Mouse (Mus musculus) ovary, postnatal 10 days (tissue): ENCODE data around the gene Nsun4.
A peak's percentile ranks its signal among the peaks of the same experiment; 100 is the strongest.

ENCODE experiments used
- DNase-seq: peaks from one replicate; pipeline ENCODE4 v3.0.0; 2022; ENCODE audit warnings: low spot score

Nsun4 gene

DNA sequence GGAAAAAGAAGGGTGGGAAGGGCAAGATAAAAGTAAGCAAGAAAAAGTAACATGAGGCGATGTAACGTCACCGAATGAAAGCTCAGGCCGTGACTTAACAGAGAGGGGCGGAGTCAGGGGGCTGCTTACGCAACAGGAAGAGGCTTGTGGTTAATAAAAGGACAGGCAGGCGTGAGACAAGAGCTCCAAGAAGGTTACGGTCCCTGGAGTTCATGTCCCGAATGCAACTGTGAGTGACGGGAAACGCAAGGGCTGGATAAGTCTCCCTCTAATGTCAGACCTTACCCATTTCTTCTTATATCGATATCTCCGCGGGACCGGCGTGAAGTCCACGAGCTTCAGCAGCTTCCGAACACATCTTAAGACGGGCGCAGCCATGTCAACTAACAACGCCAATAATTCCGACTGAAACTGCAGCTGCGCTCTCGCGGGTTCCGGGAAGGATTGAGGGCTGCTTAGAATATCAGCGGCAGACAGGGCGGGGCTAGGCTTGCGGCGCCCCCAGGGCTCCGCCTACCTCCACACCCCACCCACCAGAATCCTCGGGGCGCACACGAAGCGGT is at the start of gene Nsun4:
Gene Nsun4, minus strand, starts transcription at position 478 of the 563 bp plus-strand sequence.
- DNase-seq = peak; percentile 70

DNA sequence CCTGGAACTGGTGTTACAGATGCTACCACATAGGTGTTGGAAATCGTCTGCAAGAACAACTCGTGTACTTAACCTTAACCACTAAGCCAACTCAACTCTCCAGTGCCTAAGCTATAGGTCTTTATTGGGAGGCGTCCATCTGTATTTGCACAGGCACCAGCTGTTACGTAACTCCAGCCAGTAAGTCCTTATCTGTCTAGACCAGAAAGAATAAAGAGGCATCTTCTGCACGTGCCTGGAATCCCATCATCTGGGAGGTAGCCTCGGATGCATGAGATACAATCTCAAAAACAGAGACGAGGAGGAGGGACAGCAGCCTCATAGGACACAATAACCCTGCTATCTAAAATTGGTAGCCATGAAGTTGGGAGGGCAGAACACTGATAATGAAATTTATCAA is 47.3 kb upstream of the Nsun4 start:
- no peak for DNase-seq

DNA sequence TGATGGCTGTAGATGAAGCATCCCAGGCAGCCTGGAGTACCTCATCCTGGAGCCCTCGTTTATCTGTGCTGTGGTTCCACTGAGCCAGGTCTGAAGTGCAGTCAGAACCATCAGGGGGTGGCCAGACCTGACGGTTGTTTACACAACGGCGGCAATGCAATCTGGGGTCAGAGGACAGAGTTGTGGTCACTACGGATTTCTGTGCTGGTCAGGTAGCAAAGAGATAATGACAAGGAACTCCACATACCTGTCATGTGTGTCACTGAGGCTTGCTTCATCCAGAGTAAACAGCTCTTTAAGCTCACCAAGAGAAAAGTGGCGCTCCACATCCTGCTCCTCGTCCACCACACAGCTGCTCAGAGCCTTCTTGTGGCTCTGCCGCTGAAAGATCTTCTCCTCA is 43.5 kb upstream of the Nsun4 start:
- no peak for DNase-seq

DNA sequence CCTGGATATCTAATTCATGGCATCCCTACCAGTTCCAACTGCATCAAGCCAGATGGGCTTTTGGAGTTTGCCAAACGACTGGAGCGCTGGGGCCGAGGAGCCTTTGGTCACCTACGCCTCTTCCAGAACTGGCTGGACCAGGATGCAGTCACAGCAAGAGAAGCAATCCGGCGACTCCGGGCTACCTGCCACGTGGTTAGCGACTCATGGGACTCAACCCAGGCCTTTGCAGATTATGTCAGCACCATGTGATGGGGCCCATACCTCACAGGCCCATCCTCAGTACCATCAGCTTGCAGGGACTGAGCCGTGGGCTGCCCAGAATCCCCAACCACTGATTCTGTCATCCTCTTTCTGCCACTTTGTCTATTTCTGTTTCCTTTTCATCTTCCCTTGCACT is 42.6 kb upstream of the Nsun4 start:
- no peak for DNase-seq

DNA sequence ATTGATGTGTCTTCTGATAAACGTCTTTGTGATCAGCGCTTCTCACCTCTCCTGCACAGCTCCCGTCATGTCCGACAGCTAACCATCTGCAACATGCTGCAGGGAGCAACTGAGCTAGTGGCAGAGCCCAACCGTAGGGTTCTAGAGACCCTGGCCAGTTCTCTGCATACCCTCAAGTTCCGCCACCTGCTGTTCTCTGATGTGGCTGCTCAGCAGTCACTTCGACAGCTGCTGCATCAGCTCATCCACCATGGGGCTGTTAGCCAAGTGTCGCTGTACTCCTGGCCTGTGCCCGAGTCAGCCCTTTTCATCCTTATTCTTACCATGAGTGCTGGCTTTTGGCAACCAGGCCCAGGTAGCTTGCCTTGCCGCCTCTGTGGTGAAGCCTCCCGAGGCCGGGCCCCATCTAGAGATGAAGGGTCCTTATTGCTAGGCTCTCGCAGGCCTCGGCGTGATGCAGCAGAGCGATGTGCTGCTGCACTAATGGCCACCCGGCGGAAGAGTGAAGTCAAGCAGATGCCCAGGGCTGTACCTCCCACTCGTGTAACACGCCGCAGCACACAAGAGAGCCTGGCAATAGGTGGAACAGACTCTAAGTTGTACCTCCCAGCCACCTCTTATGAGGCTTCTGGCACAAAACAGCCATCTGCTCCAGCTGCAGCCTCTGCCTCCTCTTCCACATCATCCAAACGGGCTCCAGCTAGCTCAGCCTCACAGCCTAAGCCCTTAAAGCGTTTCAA is 35.0 kb upstream of the Nsun4 start:
- DNase-seq = no peak

DNA sequence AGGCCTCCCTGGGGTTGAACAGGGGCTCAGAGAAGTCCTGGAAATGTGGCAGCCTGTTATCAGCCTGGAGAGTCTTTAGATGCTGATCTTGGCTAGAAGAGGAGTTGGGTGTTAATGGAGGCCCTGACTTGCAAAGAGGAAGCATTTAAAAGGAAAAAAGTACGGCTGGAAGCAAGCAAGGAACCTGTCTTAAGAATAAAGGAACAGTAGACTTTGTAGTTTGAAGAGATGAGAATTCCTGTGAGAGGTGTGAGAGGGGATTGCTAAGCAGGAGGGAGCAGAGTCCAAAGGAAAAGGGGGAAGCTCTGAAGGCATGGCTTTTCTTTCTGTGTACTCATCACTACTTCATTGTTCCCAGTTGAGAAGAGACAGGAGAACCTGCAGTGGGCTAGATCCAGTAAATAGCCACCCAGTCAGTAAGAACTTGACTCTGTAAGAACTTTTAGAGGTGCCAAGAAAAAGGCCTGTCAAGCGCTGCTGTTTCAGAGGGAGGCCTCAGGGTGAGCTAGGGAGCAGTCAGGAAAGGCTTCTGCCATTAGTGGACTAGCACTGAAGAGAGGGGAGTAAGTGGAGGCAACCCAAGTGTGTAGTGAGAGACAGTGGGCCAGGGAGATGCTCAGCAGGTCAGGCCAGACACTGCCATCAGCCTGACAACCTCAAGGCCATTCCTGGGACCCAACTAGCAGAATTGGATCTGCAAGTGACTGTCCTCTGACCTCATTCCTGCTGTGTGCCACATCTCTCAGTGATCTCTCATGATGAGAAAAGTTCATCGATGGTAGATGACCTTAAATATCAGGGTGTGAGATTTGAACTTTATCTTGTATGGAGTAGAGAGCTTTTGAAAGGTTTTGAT is 23.8 kb upstream of the Nsun4 start:
- DNase-seq = no peak

DNA sequence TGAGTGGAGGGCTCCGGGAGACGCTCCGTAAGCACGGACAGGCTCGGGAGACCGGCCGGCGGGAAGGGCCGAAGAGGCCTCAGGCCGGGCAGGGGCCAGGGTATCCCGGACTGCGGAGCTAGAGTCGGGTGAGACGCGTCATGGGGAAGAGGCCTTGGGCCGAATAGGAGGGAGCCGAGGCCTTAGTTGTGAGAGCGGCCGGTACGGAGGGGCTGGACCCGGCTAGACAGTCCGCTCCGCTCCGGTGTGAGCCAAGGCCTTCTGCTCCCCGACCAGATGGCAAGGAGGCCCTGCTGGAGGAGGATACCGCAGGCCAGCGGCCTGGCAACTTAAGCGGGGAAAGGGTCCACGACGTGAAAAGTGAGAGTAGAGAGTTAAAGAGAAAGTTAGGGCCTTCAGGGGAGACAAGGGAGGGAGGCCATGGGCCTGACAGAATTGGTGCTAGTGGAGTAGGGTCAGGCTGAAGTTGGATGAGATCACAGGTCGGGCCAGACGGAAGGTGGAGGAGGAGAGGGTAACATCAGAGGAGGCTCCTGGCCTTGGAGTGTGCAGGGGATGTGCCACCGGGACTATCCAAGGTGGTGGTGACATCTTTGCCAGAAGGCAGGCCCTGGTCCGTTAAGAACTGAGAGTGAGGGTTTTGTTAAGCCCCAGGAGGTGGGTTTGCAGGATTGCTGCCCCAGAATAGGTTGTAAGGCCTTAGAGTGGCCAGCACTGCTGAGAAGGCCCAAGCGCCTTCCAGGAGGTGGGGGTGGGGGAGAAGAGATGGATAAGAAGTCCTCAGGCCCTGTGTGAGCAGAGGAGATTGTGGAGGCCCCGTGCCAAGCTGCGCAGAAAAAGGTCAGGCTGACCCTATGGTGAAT is 22.9 kb upstream of the Nsun4 start:
- peak; percentile 18 for DNase-seq

DNA sequence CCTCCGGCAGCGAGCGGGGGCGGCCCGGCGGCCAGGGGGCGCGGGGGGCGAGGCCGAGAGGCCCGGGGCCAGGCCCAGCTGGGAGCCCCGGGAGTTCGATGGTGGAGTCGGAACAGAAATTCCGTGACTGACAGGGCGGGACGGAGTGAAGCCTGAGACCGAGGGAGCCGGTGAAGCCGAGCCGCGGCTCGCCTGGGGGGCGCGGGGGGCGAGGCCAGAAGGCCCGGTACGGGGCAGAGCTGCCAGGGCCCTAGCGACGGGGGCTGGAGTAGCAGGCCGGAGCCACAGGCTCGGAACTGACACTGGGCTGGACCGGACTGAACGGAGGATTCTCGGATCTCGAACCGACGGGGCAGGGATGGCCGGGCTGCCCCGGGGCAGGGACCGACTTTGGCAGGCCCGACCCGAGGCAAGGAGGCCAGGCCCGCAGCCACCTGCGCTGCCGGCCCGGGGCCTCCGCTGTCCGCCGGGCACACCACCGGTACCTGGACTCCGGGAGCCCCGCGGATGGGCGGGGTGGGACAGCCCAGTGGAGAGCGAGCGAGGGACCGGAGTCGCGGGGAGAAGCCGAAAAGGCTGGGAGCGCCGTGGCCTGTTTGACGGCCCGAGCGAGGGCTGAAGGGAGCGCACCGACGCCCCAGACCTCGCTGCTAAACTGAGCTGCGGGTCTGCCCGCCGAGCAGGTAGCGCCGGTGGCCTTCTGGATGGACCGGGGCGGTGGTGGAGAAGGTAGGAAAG is 22.1 kb upstream of the Nsun4 start:
- peak; percentile 90 for DNase-seq

DNA sequence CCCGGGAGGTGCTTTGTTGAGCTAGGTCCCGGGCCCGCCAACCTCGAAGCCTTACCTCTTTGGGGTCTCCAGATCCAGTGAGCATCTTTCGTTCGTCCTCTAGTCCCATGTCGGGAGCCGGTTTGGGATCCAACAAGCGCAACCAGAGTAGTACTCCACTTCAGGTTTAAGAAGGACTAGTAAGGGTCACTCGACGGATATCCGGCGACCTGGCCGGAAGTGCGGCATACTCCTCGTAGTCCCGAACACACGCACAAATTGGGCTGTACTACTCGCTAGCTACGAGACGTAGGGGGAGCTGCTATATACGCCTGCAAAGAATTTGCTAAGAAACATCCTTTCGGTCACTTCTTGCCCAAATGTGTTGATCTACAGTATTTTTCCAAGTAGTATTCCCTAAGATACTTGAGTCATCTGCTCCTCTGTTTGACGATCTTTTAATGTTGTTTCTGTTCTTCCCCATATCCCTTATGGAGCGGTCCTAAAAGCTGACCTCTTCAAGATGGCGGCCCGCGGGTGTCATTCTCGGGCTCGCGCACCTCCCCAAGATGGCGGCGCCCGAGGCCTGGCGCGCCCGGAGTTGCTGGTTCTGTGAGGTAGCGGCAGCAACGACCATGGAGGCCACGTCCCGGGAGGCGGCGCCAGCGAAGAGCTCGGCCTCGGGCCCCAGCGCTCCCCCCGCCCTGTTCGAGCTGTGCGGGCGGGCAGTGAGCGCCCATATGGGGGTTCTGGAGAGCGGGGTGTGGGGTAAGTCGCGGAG is 21.4 kb upstream of the Nsun4 start, which contains the start of the genes Uqcrh and Lrrc41:
Gene Uqcrh, minus strand, starts transcription at position 211 of the 760 bp plus-strand sequence.
Gene Lrrc41, plus strand, starts transcription at position 409 of the 760 bp plus-strand sequence.
- DNase-seq = peak; percentile 59

DNA sequence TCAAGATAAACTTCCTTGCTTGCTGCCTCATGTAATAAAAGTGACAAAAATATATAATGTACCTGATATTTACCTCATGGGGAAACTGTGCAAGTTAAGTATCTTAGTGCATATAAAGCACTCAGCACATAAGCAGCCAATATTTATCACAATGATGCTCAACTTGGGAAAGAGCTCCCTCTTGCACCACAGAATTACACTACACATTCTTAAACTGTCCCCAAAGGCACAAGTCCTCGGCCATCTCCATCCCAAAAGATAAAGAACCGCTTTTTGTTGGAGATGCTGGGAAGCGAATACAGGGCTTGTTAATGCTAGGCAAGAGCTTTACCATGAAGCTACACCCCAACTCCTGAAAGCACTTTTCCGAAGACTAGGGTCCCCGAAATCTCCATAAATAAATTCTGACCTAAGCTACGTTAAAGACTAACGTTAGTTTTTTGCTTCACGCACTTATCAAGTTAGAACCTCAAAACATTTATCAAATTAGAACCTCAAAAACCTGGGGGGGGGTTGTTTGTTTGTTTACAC is 20.5 kb upstream of the Nsun4 start:
- no peak for DNase-seq

DNA sequence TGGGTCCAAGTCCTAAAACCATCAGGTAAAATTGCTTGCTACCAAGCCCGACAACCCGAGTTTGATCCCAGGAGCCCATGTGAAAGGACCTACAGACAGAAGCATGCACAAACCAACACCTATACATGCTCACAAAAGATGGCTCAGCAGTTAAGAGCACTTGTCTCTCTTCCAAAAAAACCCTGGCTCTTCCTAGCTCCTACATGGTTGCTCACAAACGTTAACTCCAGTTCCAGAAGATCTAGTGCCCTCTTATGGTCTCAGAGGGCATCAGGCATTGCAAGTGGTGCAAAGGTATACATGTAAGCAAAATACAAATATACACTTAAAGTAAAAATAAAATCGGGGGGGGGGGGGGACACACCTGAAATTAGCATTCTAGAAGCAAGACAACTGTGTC is 19.5 kb upstream of the Nsun4 start:
- DNase-seq = no peak

DNA sequence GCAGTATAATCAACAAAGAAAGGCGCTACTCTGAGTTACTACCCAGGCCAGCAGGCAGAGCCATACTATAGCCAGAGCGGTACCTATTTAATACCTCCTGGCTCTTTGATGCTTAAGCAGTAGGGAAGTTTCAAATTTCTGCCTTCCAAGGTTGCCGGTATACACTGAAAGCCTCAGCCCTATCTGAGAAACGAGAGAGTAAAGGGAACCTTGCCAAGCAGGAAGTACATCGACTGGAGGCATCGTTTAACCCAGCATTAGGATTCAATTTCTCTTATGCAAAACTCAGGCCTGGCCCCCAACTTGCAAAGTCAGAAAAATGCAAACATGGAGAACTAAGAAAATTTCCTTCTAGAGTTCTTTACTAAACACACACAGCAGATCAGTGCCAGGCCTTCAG is 16.4 kb upstream of the Nsun4 start:
- no peak for DNase-seq

DNA sequence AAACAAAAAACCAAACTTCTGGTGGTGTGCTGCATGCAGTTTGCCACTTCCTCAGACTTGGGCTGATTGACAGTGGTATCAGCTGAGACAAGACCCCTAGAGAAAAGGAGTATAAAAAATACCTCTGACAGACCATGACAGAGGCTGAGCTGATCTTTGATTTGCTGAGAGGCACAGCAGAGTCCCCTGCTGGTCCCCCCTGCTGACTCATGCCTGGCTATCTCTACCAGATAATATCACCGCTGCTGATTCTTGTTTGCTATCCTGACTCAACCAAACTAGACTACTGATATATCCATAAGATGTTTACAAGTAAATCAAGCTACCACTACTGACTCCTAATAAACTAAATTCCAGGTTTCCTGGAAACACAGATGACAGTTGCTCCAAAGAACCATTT is 10.2 kb upstream of the Nsun4 start:
- DNase-seq = no peak

DNA sequence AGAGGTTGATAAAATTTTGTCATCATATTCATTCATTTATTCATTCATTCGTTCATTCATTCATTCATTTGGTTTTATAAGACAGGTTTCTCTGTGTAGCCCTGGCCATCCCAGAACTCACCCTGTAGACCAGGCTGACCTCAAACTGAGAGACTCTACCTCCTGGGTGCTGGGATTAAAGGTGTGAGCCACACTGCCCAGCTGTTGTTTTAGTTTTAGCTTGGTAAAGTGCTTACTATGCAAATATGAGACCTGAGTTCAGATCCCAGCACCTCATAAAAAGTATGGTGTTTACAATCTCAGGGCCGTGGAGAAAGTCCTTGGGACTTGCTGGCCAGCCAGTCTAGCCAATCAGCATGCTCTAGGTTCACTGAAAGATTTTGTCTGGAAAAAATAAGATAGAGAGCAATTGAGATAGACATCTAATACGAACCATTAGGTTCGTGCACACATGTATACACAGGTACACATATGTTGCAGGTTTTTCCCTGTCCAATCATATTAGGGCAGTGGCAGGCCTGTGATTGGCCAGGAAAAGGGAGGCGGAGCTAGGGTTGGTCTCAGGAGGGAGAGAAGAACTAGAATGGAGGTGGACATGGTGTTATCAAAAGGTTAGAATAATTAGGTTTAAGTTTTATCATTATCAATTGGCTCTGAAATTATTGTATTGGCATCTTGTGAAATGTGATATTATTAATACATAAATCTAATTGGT is 5.5 kb upstream of the Nsun4 start:
- DNase-seq = no peak

DNA sequence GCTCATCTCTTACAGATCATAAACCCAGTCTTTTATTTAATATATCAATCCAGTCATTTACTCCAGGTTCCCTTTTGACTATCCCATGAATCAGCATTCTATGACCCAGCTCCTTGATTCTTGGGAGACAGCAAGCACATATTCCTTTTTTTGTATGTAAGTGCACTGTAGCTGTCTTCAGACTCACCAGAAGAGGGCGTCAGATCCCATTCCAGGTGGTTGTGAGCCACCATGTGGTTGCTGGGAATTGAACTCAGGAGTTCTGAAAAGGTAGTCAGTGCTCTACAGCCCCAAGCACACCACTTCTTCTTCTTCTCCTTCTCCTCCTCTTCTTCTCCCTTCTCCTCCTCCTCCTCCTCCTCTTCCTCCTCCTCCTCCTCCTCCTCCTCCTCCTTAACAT is 3.9 kb upstream of the Nsun4 start:
- DNase-seq = no peak

DNA sequence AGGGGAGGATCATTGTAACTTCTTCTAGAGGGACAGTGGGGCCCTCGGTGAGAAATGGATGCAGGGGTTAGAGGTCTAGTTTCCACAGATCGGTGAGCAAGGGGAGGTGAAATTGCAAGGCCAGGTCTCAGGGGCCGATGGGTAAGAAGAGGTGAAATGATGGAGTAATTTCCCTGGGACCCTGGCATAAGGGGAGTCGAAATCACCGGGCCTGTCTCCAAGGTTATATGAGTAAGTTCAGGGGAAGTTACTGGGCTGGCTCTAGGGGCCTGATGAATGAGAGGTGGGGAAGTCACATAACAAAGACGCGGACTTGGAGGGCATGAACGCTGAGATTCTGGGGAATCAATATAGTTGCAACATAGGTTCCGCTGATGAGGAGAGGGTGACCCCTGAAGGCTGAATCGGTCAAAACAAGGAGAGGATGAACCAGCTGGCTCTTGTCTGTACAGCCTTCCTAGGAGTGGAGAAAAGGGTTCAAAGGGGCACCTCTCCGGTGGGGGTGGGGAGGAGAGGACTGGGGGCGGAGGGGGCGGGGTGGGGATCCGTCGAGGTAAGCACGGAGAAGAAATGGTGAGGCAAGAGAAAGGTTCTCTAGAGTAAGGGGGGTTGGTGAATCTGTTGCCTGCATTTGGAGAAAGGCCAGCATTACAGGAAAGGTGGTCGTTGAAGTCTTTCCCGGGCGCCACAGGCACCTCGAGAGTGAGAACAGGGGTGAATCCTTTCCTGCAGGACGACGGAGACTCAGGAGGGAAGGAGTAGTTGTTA is 966 bp downstream of the Nsun4 start:
- no peak for DNase-seq

DNA sequence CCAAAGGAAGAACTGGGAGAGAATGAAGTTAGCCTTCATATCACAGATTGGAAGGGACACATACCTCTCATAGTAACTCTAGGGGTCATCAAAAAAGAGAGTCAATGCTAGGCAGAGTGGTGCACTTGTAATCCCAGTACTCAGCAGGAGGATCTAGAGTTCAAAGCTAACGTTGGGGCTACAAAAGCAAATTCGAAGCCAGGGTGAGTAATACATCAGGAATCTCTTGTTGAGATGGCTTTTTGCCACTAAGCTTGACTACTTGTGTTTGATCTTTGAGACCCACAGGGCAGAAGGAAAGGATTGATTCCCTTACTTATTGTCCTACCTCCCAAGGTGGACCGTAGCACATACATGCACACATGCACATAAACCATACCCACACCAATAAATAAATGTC is 4.5 kb downstream of the Nsun4 start:
- no peak for DNase-seq

DNA sequence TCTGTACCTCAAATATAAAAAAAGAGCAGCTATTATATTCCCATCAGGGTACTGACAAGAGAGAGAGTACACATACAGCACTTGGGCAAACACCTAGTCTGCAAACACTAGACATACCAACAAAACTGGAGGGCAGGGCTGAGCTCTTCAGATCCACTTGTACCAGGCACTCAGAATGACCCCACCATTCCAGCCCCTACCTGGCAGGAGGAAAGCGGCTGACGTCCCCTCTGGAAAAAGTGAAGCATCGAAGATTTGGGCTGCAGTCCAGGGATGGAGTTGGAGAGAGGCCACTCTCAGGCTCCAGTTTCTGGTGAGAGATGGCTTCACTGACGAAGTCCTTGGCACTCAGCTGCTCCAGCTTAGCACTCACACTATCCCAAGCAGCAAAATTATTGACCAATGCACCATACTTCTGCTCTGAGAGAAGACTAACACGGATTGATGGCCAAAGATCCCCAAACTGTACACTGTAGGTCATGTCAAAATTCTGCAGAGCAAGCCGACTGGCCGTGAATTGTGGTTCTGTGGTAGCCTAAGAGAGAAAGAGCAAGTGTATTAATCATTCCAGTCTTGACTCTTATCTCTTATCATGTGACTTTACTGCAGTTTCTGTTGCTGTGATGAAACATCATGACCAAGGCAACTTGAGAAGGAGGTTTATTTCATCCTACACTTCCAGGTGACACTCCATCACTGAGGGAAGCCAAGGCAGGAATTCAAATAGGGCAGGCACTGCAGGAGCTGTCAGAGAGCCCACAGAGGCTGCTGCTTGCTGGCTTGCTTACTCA is 5.4 kb downstream of the Nsun4 start:
- DNase-seq = no peak
